Mouse (Mus musculus): ENCODE data around the gene St6galnac3. TPM values are rescaled to one million over a fixed set of nuclear protein-coding genes. Genes with fewer than 3 reads are reported as not detected.
A peak's percentile ranks its signal among the peaks of the same experiment; 100 is the strongest.

St6galnac3 gene
- total RNA-seq, 2 experiments from 2014 or later = 25.6 to 29.0 TPM

- no peak for DNase-seq (ENCODE audit: extremely low spot score in 1 of 2, low spot score in 1 of 2)
Measured at GRCm38 (mm10) chr3:153261985-153262384, 463.0 kb downstream of the St6galnac3 start.

GRCm38 (mm10) chr3:153260225-153260933 lies 464.6 kb downstream of the St6galnac3 start:
- DNase-seq (ENCODE audit: extremely low spot score in 1 of 2, low spot score in 1 of 2) = no peak

GRCm38 (mm10) chr3:153255910-153256309 lies 469.1 kb downstream of the St6galnac3 start:
- DNase-seq (ENCODE audit: extremely low spot score in 1 of 2, low spot score in 1 of 2) = no peak

GRCm38 (mm10) chr3:153251653-153252052 lies 473.3 kb downstream of the St6galnac3 start:
- no peak for DNase-seq (ENCODE audit: extremely low spot score in 1 of 2, low spot score in 1 of 2)

- peak; percentile 52 to 78 for DNase-seq (ENCODE audit: extremely low spot score in 1 of 2, low spot score in 1 of 2)
Measured at GRCm38 (mm10) chr3:153250598-153251257, 474.2 kb downstream of the St6galnac3 start.

GRCm38 (mm10) chr3:153248866-153249265 lies 476.1 kb downstream of the St6galnac3 start:
- no peak for DNase-seq (ENCODE audit: extremely low spot score in 1 of 2, low spot score in 1 of 2)

GRCm38 (mm10) chr3:153248029-153248428 lies 476.9 kb downstream of the St6galnac3 start:
- DNase-seq (ENCODE audit: extremely low spot score in 1 of 2, low spot score in 1 of 2) = no peak

GRCm38 (mm10) chr3:153242524-153242923 lies 482.4 kb downstream of the St6galnac3 start:
- DNase-seq (ENCODE audit: extremely low spot score in 1 of 2, low spot score in 1 of 2) = no peak

GRCm38 (mm10) chr3:153241134-153241533 lies 483.8 kb downstream of the St6galnac3 start:
- no peak for DNase-seq (ENCODE audit: extremely low spot score in 1 of 2, low spot score in 1 of 2)

GRCm38 (mm10) chr3:153240366-153240765 lies 484.6 kb downstream of the St6galnac3 start:
- no peak for DNase-seq (ENCODE audit: extremely low spot score in 1 of 2, low spot score in 1 of 2)

GRCm38 (mm10) chr3:153238381-153238780 lies 486.6 kb downstream of the St6galnac3 start:
- DNase-seq (ENCODE audit: extremely low spot score in 1 of 2, low spot score in 1 of 2) = peak in 1 of 2 experiments; percentile 40

GRCm38 (mm10) chr3:153236262-153236661 lies 488.7 kb downstream of the St6galnac3 start:
- no peak for DNase-seq (ENCODE audit: extremely low spot score in 1 of 2, low spot score in 1 of 2)

- no peak for DNase-seq (ENCODE audit: extremely low spot score in 1 of 2, low spot score in 1 of 2)
Measured at GRCm38 (mm10) chr3:153222611-153223402, 502.2 kb downstream of the St6galnac3 start.

GRCm38 (mm10) chr3:153219391-153219790 lies 505.6 kb downstream of the St6galnac3 start:
- no peak for DNase-seq (ENCODE audit: extremely low spot score in 1 of 2, low spot score in 1 of 2)

- no peak for DNase-seq (ENCODE audit: extremely low spot score in 1 of 2, low spot score in 1 of 2)
Measured at GRCm38 (mm10) chr3:153208186-153208585, 516.8 kb downstream of the St6galnac3 start.

- DNase-seq (ENCODE audit: extremely low spot score in 1 of 2, low spot score in 1 of 2) = no peak
Measured at GRCm38 (mm10) chr3:153204046-153204445, 520.9 kb downstream of the St6galnac3 start.

GRCm38 (mm10) chr3:153201835-153202234 lies 523.1 kb downstream of the St6galnac3 start:
- no peak for DNase-seq (ENCODE audit: extremely low spot score in 1 of 2, low spot score in 1 of 2)

GRCm38 (mm10) chr3:153200801-153201200 lies 524.2 kb downstream of the St6galnac3 start:
- DNase-seq (ENCODE audit: extremely low spot score in 1 of 2, low spot score in 1 of 2) = no peak

- no peak for DNase-seq (ENCODE audit: extremely low spot score in 1 of 2, low spot score in 1 of 2)
Measured at GRCm38 (mm10) chr3:153200076-153200475, 524.9 kb downstream of the St6galnac3 start.

- no peak for DNase-seq (ENCODE audit: extremely low spot score in 1 of 2, low spot score in 1 of 2)
Measured at GRCm38 (mm10) chr3:153199251-153199650, 525.7 kb downstream of the St6galnac3 start.

- DNase-seq (ENCODE audit: extremely low spot score in 1 of 2, low spot score in 1 of 2) = no peak
Measured at GRCm38 (mm10) chr3:153198514-153198913, 526.5 kb downstream of the St6galnac3 start.

Data from layer of hippocampus, postnatal 25 days (tissue).